Mouse (Mus musculus): ENCODE measurements around the gene Kat8.
A peak's percentile ranks its signal among the peaks of the same experiment; 100 is the strongest.
"Not testable (repeated sequence)": the region's sequence is repeated elsewhere in the genome, so short reads cannot be mapped to it uniquely, and the experiment has no call there.

Gene Kat8

GRCm38 (mm10) chr7:127931351-127932135 lies 19.2 kb downstream of the Kat8 start:
- DNase-seq (ENCODE audit: low spot score in 2 of 2) = no peak

DNA sequence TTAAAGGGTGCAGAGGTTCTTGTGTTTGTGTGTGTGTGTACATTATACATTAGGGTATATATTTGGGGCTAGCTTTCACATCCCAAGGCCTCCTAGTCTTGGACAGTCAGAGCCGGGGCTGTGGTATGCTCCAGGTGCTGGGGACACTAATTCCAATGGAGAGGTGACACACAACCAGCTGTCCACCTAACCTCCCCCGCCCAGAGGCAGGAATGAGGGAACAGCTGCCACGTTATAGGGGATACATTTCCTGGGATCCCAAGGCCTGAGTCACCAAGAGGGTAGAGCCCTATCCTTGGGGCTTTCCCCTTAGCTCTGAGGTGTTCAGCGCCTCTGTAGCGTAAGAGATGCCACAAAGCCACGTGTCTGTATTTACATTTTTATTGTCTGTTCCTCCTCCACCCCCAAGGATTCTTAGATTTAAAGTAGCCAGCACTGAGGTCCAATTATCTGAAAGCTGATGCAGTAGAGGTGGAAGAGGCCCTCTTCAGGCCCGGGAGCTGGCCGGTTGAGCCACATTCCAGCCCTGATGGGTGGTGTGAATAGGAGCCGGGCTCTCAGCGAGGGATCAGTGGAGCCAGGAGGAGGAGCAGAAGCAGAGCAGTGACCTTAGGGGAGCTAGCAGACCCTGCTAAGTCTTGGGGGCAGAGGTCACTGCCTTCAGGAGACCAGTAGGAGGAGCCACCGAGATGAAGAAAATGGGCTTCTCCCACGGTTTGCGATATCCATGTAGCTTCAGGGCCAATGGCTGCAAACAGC lies 20.1 kb downstream of the Kat8 start:
- no peak for DNase-seq (ENCODE audit: low spot score in 2 of 2)

DNA sequence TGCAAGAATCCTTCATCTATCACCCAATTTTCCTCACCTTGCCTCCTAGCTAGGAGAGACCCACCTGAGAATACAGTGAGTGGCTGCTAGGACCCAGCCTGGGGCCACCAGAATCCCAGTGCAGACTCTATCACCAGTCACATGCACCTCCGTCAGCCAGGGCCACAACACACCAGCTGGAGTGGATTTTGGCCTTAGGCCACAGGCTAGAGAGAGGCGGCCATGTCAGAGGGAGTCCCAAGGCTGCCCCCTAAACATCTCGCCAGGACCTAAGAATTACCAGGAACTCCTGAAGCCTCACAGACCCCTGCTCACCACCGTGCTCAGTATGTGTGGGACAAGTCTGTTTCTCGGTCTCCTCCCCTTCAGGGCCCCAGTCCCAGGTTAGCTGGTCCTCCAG lies 21.8 kb downstream of the Kat8 start:
- no peak for DNase-seq (ENCODE audit: low spot score in 2 of 2)

- peak; percentile 89 to 94 for DNase-seq (ENCODE audit: low spot score in 2 of 2)
These were observed 22.9 kb downstream of the Kat8 start for GRCm38 (mm10) chr7:127935028-127935722.

DNA sequence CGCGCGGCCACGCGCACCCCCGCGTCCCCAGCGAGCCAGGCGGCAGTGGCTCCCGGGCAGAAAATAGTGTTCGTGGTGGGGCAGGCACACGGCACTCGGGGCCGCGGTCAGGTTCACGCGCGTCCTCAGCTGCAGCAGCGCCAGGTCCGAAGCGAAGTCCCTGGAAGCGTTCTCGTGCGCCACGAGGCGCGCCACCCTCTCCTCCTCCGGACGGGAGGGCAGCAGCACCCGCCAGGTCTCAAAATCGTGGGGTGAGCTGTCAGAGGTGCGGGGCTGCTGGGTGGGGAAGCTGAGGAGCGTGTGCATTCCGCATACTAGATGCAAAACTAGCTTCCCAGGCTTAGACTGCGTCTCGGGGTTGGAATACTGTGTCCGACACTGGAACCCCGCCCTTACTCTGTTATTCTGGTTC lies 23.4 kb downstream of the Kat8 start:
- DNase-seq (ENCODE audit: low spot score in 2 of 2) = no peak

DNA sequence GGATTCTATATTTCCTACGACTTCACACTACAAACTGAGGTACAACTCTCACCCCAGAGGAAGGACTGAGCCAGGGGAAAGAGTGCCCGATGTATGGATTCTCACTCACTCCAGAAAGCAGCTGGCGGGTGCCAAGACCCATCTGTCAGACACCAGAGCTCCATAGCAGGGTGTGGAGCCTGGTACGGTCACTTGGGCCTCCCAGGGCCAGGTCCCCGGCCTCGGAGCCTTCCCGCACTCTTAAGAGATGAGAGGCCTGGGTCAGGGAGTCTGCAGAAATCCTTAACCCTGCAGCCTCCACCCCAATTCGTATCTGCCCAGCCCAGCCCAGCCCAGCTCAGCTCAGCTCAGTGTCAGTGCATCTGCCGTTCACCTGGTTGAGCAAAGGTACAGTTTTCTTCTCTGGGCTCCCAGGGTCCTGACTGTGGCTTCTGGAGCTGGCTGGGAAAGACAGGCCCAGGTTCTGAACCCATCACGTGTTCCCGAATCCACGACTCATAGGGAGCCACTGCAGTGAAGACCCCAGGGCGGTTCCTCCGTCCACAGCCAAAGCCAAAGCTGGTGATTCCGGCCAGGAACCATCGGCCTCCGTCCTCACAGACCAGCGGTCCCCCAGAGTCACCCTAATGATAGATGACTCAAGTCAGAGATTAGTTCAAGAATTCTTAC lies 24.0 kb downstream of the Kat8 start:
- DNase-seq (ENCODE audit: low spot score in 2 of 2) = no peak

DNA sequence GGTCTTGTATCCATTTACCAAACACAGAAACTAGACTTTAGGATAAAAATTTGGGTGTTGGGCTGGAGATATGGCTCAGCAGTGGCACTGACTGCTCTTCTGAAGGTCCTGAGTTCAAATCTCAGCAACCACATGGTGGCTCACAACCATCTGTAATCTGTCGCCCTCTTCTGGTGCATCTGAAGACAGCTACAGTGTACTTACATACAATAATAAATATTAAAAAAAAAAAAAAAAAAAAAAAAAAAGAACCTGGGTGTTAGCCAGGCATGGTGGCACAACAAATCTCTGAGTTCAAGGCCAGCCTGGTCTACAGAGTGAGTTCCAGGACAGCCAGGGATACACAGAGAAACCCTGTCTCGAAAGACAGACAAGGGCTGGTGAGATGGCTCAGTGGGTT lies 29.8 kb downstream of the Kat8 start:
- DNase-seq (ENCODE audit: low spot score in 2 of 2) = not testable (repeated sequence)

- no peak for DNase-seq (ENCODE audit: low spot score in 2 of 2)
These were observed 32.3 kb downstream of the Kat8 start for GRCm38 (mm10) chr7:127944614-127945013.

DNA sequence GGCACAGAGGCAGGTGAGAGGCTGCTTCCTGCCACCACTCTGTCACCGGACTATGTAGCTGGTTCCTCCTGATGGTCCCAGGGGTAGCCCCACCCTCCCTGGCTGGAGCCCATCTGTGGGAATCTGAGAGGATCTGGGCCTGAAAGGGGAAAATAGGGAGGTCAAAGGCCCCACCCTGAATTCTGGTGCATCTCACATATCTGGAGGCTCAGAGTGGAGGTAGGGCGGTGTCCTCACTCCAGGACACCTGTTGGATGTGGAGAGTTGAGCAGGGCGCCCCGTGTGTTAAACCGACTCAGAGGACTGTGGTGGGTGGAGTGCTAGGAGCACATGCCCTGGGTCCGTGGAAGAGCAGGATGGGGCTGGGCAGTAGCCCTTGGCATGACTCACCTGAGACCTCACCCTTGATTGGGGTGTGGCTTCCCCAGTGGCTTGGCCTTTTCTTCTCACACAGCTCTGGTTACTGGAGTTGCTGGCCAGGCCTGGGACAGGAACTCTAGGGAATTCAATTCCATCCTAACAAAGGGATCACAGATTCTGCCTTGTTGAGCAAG lies 34.2 kb downstream of the Kat8 start, which contains the start of gene Prss36:
Prss36 (minus strand) TSS at position 256 of the 554 bp plus-strand sequence.
- DNase-seq (ENCODE audit: low spot score in 2 of 2) = no peak

- DNase-seq (ENCODE audit: low spot score in 2 of 2) = no peak
These were observed 40.7 kb downstream of the Kat8 start for GRCm38 (mm10) chr7:127952864-127953581.

DNA sequence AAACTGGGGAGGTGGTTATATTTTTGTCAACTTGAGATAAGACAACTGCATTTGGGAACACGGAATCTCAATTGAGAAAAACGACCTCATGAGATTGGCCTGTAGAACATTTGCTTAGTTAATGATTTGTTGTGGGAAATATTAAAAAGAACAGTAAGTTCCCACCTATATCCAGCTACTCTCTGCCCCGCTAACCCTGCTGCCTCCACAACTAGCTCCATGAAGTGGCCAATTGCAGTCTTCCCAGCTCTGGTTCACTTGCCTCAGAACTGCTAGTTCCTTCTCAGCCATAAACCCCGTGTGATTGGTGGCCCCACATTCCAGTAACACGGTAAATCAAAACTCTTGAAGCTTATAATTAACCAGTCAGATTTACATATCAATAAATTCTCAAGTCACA lies 47.0 kb downstream of the Kat8 start:
- DNase-seq (ENCODE audit: low spot score in 2 of 2) = no peak

- no peak for DNase-seq (ENCODE audit: low spot score in 2 of 2)
These were observed 54.1 kb downstream of the Kat8 start for GRCm38 (mm10) chr7:127966371-127966918.

DNA sequence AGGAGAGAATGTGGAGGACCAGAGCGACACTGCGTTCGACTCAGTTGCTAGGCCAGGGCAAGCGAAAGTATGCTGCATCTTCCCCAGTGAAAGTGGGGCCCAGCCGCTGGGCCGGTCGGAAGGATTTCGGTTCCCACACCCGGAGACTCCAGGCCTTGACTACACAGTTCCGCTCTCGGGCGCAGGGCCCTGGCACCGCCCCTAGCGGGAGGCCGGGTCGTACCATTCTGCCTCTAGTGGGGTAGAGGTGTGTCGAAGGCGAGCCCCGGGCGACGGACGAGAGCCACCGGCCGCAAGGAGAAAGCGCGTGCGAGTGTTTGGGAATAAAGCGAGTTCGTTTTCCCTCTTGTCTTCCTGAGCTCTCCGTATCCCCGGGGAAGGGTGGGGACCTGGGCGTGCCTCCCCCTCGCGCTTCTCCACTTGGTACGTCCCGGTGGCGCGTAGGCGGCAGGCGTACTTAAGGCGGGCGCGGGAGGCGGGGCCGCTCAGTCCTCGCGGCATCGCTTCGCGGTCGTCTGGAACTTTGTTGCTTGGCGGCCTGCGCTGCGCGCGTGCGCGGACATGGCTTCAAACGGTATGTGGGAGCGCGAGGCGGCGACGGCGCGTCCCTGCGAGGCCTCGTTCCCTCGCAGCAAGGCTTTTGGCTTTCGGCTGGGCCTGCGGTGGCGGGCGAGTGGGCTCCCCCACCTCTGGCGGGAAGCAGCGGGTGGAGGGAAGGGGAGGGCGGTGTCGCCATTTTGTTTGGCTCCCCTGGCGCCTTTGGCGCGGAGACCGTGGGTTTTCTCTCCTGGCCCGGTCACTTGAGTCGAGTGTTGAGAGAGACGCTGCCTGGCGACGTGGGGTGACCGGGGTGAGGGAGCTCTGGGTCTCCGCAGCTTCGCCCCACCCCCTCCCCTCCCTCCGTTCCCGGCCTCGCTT lies 54.9 kb downstream of the Kat8 start, which contains the start of gene Fus:
Fus (plus strand) TSS at position 454 of the 918 bp plus-strand sequence.
- peak; percentile 93 to 96 for DNase-seq (ENCODE audit: low spot score in 2 of 2)

DNA sequence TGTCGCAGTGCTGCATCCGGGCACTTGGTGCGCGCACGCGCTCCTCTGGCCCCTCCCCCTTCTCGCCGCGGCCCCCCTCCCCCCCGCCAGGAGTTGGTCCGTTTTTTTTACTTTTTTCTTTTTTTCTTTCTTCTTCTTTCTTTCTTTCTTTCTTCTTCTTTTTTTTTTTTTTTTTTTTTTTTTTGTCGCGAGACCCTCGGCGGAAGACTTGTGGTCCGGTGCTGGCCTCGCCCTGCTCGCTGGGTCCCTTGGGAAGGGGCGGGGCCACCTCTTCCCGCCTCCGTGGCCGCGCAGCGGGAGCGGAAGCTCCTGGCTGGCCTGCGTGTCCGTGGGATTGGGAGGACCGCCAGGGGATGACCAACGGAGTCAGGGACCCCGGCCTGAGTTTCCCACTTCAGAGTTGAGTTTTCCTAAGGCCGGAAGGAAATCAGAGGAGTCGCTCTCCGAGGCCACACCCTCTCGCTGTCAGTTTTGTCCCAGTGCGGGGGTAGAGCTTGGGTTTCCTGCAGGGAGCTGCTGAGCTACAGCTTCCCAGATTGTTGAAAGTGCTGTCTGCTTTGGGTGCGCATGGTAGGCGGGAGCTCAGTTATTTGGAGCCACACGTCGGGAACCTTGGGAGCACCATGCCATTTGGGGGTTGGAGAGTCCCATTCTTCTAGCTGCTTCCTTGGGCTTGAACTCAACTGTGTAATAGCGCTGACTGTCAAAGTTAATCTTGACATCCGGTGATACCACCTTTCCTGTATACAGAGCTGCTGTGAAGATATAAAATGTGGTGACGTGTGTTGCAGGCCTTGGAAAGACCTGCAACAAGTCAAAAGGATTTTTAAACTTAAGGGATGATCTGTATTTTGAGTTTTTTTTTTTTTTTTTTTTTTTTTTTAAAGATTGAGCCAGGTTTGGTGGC lies 55.9 kb downstream of the Kat8 start:
- peak; percentile 45 to 52 for DNase-seq (ENCODE audit: low spot score in 2 of 2)

- DNase-seq (ENCODE audit: low spot score in 2 of 2) = no peak
These were observed 62.2 kb downstream of the Kat8 start for GRCm38 (mm10) chr7:127974413-127974930.

Measured in spleen, postnatal 14 days (tissue).